Mouse (Mus musculus) fat pad, adult 2 months (tissue): Measurements from ENCODE around the gene Sestd1.

Experiments
- DNase-seq: peaks from one replicate; pipeline ENCODE4 v3.0.0-alpha.2; 2011; ENCODE audit warnings: low read depth, low spot score; ENCODE audit errors: extremely low read depth

The Sestd1 gene

GRCm38 (mm10) chr2:77143536-77143935, 136.9 kb downstream of the Sestd1 start:
- no peak for DNase-seq

GRCm38 (mm10) chr2:77138879-77139278, 141.5 kb downstream of the Sestd1 start:
- DNase-seq, result no peak

- no peak for DNase-seq
Observed at GRCm38 (mm10) chr2:77134906-77135305, 145.5 kb downstream of the Sestd1 start.

- no peak for DNase-seq
Observed at GRCm38 (mm10) chr2:77133407-77133806, 147.0 kb downstream of the Sestd1 start.
